Mouse (Mus musculus): ENCODE data around the gene Themis2.

DNA sequence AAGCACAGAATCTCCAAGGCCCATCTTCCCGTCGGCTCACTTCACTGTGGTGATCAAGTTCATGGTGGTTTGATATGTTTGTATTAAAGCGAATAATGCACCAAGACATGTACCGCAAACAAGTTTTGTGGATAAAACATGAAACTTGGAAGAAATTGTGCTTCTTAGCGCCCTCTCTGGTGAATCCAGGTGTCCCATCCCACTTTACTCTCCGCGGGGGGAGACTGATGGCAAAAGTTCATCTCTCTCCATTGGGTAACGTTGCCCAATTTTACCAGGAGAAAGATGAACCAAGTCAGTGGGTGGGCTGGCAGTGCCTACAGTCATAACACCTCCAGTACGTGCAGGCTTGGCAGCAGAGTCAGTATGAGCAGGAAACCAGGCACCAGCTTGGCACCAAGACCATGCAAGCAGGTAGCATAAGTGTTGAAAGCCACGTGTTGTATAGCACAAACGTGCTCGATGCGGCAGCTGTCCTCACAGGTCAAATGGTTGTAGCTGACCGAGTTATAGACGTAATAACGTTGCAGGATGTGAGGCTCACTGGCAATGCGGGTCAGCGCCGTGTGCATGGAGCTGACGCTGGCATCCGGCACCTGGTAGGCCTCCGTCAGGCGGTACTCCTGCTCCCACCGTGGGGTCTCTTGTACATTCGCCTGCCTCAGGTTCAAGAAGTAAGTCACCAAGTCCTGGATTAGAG, 63.0 kb downstream of the Themis2 start:
- TF ChIP-seq MYOG (IDR thresholded peaks at IDR 0.05; ENCODE audit: control insufficient read depth in 1 of 3, insufficient read depth in 1 of 3, insufficient read length in 2 of 3, low read depth in 2 of 3) (no peak), POLR2A (IDR thresholded peaks at IDR 0.05; ENCODE audit: insufficient read length, low read depth) (no peak), MYOD1 (IDR thresholded peaks at IDR 0.05; ENCODE audit: control insufficient read depth in 1 of 3, insufficient read length in 2 of 3, low read depth in 2 of 3) (no peak), USF1 (IDR thresholded peaks at IDR 0.05; ENCODE audit: low read depth) (no peak), CEBPB (IDR thresholded peaks at IDR 0.05; ENCODE audit: insufficient read depth, poor library complexity, severe bottlenecking) (no peak)

Measured in myocyte (in vitro differentiated cells).